Mouse (Mus musculus) small intestine, adult 2 months (tissue): Measurements from ENCODE around the gene Tinagl1.

Experiments
- CTCF ChIP-seq: fragments of 200-500 bp; IDR thresholded peaks from 2 replicates; pipeline ENCODE4 v1.5.1; 2012; ENCODE audit warnings: low read depth, mild to moderate bottlenecking, control low read depth, inconsistent platforms, low read length, moderate library complexity, mixed read lengths; ENCODE audit not compliant: insufficient replicate concordance, insufficient read length; ENCODE audit errors: extremely low read depth
- POLR2A ChIP-seq: fragments of 200-500 bp; IDR thresholded peaks from 2 replicates; pipeline ENCODE4 v1.6.1; 2012; ENCODE audit warnings: low read depth, mild to moderate bottlenecking, control low read depth, inconsistent platforms, low read length, moderate library complexity

DNA sequence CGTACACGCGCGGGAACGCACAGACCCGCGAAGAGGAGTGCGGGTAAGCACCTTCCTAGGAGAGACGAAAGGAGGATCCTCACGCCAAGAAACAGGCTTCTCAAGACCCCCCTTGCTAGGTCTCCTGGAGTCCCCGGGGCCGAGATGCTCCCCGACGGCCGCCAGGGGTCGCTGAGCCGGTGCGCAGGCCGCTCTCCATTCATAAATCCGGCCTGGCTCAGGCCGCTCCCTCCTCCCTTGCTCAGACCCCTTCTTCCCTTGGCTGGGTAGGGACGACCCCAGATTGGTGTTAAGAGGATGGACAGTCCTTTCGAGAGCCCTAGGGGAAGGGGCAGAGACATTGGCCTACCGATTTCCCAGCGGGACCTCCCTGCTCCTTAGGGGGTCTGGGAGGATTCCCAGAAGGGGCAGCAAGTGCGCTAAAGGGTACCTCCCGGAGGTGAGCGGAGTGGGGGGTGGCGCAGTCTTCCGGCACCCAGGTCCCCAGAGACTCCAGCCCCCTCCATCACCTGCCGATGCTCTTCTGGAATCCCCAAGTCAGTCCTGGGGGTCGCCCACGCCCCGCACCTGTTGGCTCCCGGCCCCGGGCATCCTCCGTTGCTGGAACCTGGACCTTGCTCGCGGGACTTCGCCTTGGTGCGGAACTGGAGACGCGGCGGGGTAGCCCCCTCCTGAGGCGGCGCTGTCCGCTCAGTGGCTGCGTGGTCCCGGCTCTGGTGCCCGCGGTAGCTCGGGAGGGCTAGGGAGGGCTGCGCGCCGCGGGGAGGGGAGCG, 36.3 kb downstream of the Tinagl1 start:
- TF ChIP-seq POLR2A, result no peak
- TF ChIP-seq CTCF, result peak; percentile 84
